Mouse (Mus musculus): ENCODE data around the gene Thg1l. TPM values are rescaled to one million over a fixed set of nuclear protein-coding genes. Genes with fewer than 3 reads are reported as not detected.

Gene Thg1l
- total RNA-seq, 2 experiments from 2014 or later = 9.4 to 9.7 TPM

DNA sequence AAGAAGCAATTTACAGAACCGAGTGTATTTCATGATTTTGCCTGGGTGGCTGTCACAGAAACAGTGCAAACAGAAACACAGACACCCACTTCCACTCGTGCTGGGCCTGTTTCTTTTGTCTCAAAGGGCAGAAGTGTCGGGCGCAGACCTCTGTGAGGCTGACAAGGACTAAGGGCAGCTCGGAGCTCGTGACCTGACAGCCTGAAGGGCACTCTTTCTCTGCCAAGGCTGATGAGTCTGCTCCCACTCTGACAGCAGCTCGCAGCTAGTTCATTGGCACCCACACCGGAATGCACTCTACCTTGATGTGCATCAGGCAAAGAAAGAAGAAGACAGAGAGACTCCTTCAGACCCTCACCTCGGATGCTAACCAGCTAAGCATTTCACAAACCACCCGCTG is 25.8 kb downstream of the Thg1l start:
- no peak for DNase-seq (ENCODE audit: low spot score in 2 of 2)

DNA sequence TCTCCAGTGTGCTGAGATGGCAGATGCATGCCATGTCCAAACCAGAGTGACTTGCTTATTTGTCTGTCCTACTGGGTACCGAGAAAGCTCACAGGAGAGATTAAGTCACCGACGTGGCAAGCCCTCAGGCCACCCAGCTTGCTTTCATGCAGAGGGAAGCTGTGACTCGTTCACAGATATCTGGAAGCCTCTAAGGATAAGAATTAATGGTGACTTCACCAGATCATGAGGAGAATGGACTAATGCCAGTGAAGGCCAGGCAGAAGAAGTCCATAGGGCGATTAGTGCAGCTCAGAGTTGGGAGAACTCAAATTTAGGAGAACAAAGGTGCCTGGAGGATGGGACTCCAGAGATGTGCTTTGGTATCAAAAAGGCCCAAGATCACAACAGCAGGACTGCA is 27.8 kb downstream of the Thg1l start:
- no peak for DNase-seq (ENCODE audit: low spot score in 2 of 2)

DNA sequence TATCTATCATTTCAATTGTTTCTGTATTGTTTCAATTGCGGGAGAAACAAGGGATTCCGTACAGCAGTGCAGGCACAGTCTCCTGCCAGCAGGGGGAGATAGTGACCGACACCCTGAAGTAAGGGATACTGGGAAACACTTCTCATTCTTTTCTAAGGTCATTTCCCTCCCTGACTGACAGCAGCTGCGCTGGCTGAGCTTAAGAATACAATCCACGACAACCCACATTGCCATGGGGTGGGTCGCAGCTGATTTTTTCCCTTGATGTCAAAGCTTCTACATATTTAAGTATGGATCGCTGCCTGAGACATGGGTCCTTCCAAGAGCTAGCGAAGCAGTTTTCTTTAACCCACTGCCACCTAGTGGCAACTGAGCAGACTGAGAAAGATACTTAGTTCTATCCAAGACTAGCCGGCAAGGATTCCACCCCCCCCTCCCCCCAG is 28.6 kb downstream of the Thg1l start:
- DNase-seq (ENCODE audit: low spot score in 2 of 2) = peak; percentile 73 to 85

DNA sequence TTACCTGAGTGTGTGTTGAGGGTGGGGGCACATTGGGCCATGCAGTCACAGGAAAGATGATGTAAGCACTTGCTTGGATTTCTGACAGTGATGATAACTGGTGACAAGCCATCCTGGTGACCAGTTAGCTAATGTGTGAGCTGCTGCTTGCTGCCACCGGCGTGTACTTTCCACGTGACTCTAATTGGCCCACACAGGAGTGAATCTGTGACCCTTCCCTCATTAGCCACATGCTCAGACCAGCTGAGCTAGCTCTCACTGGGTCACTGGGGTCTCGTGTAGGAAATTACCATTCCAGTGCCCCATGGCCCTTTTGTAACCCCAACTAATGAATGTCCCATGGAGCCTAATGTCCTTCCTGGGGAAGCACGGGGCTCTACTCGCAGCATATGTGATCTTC is 29.9 kb downstream of the Thg1l start:
- no peak for DNase-seq (ENCODE audit: low spot score in 2 of 2)

DNA sequence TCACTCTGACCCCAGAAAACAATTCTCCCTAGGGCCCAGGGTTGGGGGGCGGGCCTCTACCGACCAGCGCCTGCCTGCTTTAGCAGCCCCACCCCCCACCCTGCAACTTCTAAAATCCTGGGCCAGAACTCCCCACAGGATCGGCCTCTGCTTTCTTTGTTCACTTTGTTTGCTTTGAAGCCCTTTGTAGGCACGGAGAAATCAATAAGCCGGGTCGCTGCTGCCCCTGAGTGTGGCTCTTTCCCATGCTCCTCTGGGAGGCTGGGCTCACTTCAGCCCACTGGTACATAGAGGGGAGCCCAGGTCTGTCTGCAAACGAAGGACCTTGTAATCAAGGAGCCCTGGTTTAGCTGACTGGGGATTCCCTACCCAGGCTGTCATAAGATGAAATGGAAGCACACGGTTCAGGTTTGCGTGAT is 33.8 kb downstream of the Thg1l start:
- DNase-seq (ENCODE audit: low spot score in 2 of 2) = no peak

DNA sequence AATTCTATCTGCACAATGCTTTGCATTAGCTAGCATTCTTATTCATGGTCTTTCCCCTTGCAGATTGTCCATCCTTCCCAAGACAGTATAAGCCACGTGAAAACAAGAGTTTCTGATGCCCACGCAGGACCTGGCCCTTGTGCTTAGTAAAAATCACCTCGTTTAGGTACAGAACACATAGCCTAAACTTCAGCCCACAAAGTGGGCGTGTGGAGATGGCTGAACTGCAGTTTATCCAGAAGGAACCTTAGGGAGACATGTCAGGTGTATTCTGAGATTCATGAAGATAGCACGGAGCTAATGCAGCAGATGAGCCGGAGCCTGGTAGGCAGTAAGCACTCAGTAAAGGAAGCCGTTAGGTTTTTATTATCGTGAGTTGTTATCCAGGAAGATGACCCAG is 34.3 kb downstream of the Thg1l start:
- no peak for DNase-seq (ENCODE audit: low spot score in 2 of 2)

DNA sequence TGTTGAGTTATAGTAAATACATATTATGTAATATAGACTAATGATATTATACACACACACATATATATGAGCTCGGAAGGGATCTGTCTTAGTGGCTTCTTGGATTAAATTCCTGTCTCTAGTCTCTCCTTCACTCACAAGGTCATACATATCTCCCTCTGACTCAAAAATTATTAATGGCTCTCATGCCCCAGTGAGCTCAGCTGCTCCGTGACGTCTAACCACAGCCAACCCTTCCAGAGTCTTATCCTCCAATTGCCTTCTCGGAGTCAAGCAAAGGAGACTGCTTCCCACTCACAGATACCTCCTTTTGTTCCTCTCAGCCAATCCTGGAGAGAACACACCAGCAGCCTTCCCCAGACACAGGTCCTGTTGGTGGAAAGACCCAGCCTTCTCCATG is 36.5 kb downstream of the Thg1l start:
- no peak for DNase-seq (ENCODE audit: low spot score in 2 of 2)

DNA sequence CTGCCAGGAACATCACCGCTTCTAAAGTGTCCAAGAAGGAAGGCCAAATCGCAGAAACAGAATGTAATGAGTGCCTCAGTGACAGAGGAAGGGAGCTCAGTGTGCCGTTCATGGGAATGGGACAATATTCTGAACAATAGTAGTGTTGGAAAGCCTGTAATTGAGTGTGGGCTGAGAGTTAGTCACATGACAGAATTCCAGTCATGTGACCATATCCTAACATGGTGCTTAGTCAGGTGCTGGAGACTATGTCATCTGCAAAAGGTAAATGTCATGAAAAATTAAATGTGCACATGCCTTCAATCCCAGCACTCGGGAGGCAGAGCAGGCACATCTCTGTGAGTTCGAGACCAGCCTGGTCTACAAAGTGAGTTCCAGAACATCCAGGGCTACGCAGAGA is 37.3 kb downstream of the Thg1l start:
- DNase-seq (ENCODE audit: low spot score in 2 of 2) = no peak

DNA sequence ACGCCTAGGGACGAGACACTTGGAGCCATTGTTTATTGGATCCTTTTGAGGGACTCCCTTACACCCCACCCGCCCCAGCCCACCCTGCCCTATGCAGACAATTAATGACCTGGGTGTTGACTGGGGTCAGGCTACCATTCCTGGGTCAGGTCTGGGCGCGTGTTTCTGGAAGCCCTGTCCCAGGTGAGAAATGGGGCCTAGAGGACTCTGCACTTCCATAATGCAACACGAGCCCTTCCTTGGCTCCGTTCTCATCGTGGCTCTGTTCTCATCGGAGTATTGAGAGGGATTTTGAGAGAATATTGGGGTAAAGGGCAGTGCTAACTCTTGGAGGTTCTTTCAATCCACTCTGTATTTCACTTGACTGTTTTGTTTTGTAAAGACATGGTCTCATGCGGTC is 39.1 kb downstream of the Thg1l start:
- no peak for DNase-seq (ENCODE audit: low spot score in 2 of 2)

DNA sequence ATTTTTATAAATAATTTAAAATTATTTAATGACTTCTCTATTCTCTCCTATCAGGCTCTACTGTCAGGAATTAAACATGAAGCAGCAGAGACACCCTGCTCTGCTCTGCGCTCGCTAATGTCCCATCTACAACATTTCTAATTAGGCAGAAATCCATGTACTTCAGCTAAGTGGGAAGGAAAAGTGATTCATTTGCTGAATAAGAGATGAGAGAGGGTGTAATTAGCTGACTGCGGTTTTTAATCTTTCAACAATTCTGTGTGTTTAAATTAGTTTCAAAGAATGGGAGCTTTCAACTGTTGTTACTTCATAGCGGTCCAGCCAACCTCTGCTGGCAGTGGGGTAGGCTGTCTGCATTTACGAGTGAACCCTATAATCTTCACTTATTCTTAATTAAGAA is 44.6 kb downstream of the Thg1l start:
- DNase-seq (ENCODE audit: low spot score in 2 of 2) = no peak

DNA sequence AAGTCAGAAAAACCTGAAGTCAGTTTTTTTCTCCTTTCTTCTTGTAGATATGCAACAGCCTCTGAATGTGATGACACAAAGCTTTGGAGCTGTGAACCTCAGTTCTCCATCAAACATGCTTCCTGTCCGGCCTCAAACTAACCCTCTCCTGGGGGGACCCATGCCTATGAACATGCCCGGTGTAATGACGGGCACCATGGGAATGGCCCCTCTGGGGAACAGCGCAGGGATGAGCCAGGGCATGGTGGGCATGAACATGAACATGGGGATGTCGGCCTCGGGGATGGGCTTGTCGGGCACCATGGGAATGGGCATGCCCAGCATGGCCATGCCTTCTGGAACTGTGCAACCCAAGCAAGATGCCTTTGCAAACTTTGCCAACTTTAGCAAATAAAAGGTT is 46.4 kb downstream of the Thg1l start:
- no peak for DNase-seq (ENCODE audit: low spot score in 2 of 2)

DNA sequence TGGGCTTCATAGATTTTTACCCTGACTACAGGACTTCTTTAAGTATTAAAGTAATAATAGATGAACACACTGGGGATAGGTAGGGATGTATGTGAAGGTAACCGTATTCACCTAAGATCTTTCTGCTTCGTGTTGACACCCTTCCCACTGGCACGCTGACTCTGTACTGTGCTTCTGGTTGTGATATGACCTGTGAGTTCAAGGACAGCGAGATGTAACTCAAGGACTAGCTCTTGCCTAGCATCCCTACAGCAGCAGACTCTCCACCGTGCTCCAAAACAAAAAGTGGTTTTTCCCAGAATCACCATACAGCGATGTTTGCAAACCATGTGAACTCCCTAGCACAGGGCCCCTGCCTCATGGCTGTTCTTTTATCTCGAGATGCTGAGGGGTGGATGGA is 47.2 kb downstream of the Thg1l start:
- no peak for DNase-seq (ENCODE audit: low spot score in 2 of 2)

DNA sequence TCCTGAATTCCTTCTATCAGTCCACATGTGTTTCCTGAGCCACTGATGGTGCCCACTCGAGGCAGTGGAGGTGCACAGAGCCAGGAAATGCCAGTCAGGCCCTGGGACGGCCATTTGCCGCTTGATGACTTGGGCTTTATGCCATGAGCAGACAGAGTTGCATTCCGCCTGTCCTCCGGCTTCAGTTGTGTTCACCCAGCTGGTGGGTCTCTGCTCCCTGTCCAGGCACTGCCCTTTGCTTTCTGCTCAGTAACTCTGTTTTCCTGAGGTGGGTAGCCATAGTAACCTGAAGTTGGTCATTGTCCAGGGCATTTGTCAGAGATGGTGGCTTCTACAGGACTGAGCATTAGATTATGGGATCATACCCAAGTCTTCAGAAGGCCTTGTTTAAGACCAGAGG is 48.0 kb downstream of the Thg1l start:
- DNase-seq (ENCODE audit: low spot score in 2 of 2) = no peak

DNA sequence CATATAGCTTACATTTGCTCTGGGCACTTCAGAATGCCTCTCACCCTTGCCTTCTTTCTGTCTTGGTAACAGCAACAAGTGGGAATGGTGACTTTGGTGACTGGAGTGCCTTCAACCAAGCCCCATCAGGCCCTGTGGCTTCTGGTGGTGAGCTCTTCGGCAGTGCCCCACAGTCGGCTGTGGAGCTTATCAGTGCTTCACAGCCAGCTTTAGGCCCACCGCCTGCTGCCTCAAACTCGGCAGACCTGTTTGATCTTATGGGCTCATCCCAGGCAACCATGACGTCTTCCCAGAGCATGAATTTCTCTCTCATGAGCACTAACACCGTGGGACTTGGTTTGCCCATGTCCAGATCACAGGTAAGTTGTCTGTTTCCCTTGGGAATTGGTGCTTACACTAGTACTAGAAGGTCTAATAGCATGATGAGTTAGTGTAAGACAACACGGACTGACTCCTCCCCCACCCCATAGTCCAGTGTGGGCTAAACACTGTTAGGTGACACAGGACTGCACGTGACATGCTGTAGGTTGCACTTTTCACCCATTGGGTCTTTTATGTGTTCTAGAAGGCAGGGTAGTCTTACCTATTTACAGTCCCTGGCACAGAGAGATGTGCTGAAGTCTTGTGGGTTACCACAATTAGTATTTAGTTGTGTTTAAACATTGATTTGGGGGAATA is 49.0 kb downstream of the Thg1l start:
- no peak for DNase-seq (ENCODE audit: low spot score in 2 of 2)

DNA sequence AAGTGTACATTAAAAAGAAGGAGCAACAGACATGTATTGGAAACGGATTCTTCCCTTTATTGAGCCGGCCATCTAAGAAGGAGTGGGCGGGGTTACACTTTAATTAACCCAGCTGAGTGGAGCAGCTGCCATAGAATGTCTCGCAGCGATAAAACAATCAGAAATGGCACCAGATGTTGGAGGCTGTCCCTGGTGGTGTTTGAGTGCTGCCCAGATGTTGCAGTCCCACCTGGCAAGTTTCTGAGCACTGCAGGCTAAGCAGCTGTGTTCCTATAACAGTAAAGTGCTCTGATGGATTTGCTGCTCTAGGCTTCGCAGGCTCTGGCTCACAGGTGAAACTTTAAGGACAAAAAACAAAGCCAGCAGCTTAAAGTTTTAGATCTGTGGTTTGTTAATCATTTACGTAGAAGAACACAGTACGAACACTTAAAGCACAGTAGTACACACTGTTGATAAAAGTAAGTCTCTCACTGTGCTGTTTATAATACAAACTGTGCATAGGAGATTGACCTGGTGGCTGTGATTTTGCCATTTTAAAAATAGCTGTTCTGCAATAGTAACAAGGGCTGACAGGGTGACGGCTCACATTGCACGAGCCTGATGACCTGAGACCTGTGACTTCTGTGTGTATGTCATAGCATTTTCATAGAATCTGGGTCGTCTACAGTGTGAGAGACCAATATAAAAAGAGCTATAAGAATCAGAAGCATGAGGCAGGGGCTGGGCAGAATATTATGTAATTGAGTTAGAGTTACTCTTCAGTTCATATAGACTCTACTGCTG is 54.9 kb downstream of the Thg1l start:
- no peak for DNase-seq (ENCODE audit: low spot score in 2 of 2)

DNA sequence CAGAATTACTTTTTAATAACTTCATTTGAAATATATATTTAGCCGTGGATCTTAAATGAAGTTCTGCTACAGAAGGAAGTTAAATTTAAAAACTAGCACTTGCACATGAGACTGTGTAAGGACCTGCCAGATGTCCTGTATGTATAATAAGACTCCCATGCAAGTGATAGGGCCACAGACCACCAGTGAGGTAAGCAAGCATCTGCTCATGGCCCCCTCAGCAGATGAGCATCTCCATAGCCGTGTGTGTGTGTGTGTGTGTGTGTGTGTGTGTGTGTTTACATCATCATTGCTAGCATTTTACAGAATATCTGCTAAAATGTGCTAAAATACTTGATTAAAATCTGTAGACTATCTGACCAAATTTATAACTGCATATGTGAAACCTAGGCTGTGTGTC is 57.9 kb downstream of the Thg1l start:
- DNase-seq (ENCODE audit: low spot score in 2 of 2) = no peak

Other genes with a start within 250 kb of the Thg1l start
- 10 to 100 TPM; 56.1 to 59.0 TPM for gene Clint1, start 103.4 kb downstream of the Thg1l start, total RNA-seq (2021)
- gene Lsm11, start 10.6 kb downstream of the Thg1l start, total RNA-seq (2021) = 10 to 100 TPM; 24.4 to 28.8 TPM
- gene Sox30, start 24.8 kb upstream of the Thg1l start, total RNA-seq (2021) = under 1 TPM in 1 of 2 experiments, not detected in 1; 0.10 TPM
- 1 to 10 TPM; 1.1 to 3.2 TPM for gene Gm12166, start 96.8 kb upstream of the Thg1l start, total RNA-seq (2021)
- 10 to 100 TPM; 10.5 to 10.9 TPM for gene Adam19, start 100.5 kb upstream of the Thg1l start, total RNA-seq (2021)
- gene Nipal4, start 211.0 kb upstream of the Thg1l start, total RNA-seq (2021) = 1 to 10 TPM; 1.4 to 2.1 TPM

Measured in layer of hippocampus, adult 18-20 months (tissue).